Mouse (Mus musculus) olfactory bulb, adult 2 months (tissue): ENCODE results near the gene Cdkl4. TPM values are rescaled to one million over a fixed set of nuclear protein-coding genes. Genes with fewer than 3 reads are reported as not detected.

ENCODE experiments used
- H3K27ac ChIP-seq: fragments of 200-500 bp; 2 replicates; pipeline ENCODE4 v1.5.1; 2012; ENCODE audit warnings: low read depth, low read length; ENCODE audit not compliant: insufficient read depth
- H3K4me1 ChIP-seq: fragments of 200-500 bp; 2 replicates; pipeline ENCODE4 v1.6.1; 2012; ENCODE audit warnings: low read length; ENCODE audit not compliant: control insufficient read depth, insufficient read depth
- H3K4me3 ChIP-seq: fragments of 200-500 bp; 2 replicates; pipeline ENCODE4 v1.5.1; 2012; ENCODE audit warnings: mild to moderate bottlenecking, low read depth, low read length, moderate library complexity; ENCODE audit not compliant: insufficient read depth
- CTCF ChIP-seq: fragments of 200-500 bp; IDR thresholded peaks from 2 replicates; pipeline ENCODE4 v1.5.1; 2012; ENCODE audit warnings: low read depth, mild to moderate bottlenecking, low read length, moderate library complexity; ENCODE audit not compliant: insufficient read depth
- POLR2A ChIP-seq: fragments of 200-500 bp; IDR thresholded peaks from 2 replicates; pipeline ENCODE4 v1.6.1; 2012; ENCODE audit warnings: mild to moderate bottlenecking, low read depth, low read length, moderate library complexity; ENCODE audit not compliant: insufficient read depth
- WGBS: fragments of 180-500 bp; shearing (Covaris S2); methylation state at CpG from one replicate; pipeline ENCODE4 v1.1.7; 2018; 5-methylcytosine and 5-hydroxymethylcytosine counted together
- polyA plus RNA-seq: library from polyadenylated mRNA; stranded (reverse); fragments of >200 nt; gene quantifications from 2 replicates; pipeline ENCODE4 v1.2.4, GENCODE M21; 2012; ENCODE audit warnings: low replicate concordance; ENCODE audit not compliant: missing spikeins, insufficient read depth, insufficient read length

The Cdkl4 gene
- polyA plus RNA-seq, 1 experiment = not detected

GRCm38 (mm10) chr17:80480031-80480854 is 97.4 kb downstream of the Cdkl4 start, which contains the start of gene Sos1:
Sos1 (minus strand) TSS chr17:80480453.
- WGBS = under 1% methylated on average over 85 of the region's 90 CpGs
- H3K4me3 ChIP-seq = peak within 1 kb of the TSS; percentile 74
- TF ChIP-seq CTCF (no peak), POLR2A (peak; percentile 77)
- H3K27ac ChIP-seq = peak within 1 kb of the TSS; percentile 92
- no peaks in the 10 kb centered on the region for H3K4me1 ChIP-seq

- Histone ChIP-seq H3K4me1 (peaks cover 2% of the 10 kb centered on the region; the same call in 1 of the 2 replicates), H3K4me3 (peak overlapping the region; percentile 74), H3K27ac (peak overlapping the region; percentile 81)
- WGBS = 1% methylated on average over 68 of the region's 71 CpGs
- TF ChIP-seq CTCF (no peak), POLR2A (0 out of 2 replicates have a peak, but pooled peaks have one; percentile 28)
Observed at GRCm38 (mm10) chr17:80479295-80480030, 98.2 kb downstream of the Cdkl4 start.

GRCm38 (mm10) chr17:80477679-80478078 is 99.9 kb downstream of the Cdkl4 start:
- H3K4me3 ChIP-seq = no peak overlapping the region
- 82% methylated on average over 2 of the region's 2 CpGs for WGBS
- H3K4me1 ChIP-seq = peaks cover 4% of the 10 kb centered on the region; the same call in 1 of the 2 replicates
- no peak overlapping the region for H3K27ac ChIP-seq
- no peak for TF ChIP-seq POLR2A
- TF ChIP-seq CTCF = no peak

- peaks cover 5% of the 10 kb centered on the region for H3K4me1 ChIP-seq
- WGBS = 88% methylated on average over 4 of the region's 4 CpGs
- no peak overlapping the region for H3K27ac ChIP-seq
- no peak overlapping the region for H3K4me3 ChIP-seq
- TF ChIP-seq POLR2A (no peak), CTCF (no peak)
Observed at GRCm38 (mm10) chr17:80476496-80476895, 101.1 kb downstream of the Cdkl4 start.

Other genes starting within 250 kb of the Cdkl4 start
- not detected in 2 replicates for gene Gm10190, start 204.3 kb downstream of the Cdkl4 start, polyA plus RNA-seq
- not detected in 2 replicates for gene Sos1, start 97.4 kb downstream of the Cdkl4 start, polyA plus RNA-seq
- gene Map4k3, start 150.7 kb upstream of the Cdkl4 start, polyA plus RNA-seq = not detected in 2 replicates